Mouse (Mus musculus): ENCODE results near the gene Man2a2.
"Not testable (repeated sequence)": the region's sequence is repeated elsewhere in the genome, so short reads cannot be mapped to it uniquely, and the experiment has no call there.

The Man2a2 gene

GRCm38 (mm10) chr7:80400099-80400498 lies 28.9 kb upstream of the Man2a2 start:
- DNase-seq (ENCODE audit: low spot score) = peak; percentile 67

GRCm38 (mm10) chr7:80398654-80399444 lies 27.7 kb upstream of the Man2a2 start:
- no peak for DNase-seq (ENCODE audit: low spot score)

GRCm38 (mm10) chr7:80397986-80398385 lies 26.8 kb upstream of the Man2a2 start:
- no peak for DNase-seq (ENCODE audit: low spot score)

- not testable (repeated sequence) for DNase-seq (ENCODE audit: low spot score)
Observed at GRCm38 (mm10) chr7:80396427-80396826, 25.3 kb upstream of the Man2a2 start.

GRCm38 (mm10) chr7:80394600-80394999 lies 23.4 kb upstream of the Man2a2 start:
- DNase-seq (ENCODE audit: low spot score) = no peak

GRCm38 (mm10) chr7:80392119-80392518 lies 20.9 kb upstream of the Man2a2 start:
- peak; percentile 53 for DNase-seq (ENCODE audit: low spot score)

- peak; percentile 62 for DNase-seq (ENCODE audit: low spot score)
Observed at GRCm38 (mm10) chr7:80387633-80388543, 16.7 kb upstream of the Man2a2 start, which contains the start of gene Fes. TSS of gene Fes (minus strand) at chr7:80387946.

GRCm38 (mm10) chr7:80387033-80387632 lies 16.0 kb upstream of the Man2a2 start:
- DNase-seq (ENCODE audit: low spot score) = no peak

- peak; percentile 94 for DNase-seq (ENCODE audit: low spot score)
Observed at GRCm38 (mm10) chr7:80386235-80386930, 15.2 kb upstream of the Man2a2 start.

GRCm38 (mm10) chr7:80382919-80383318 lies 11.7 kb upstream of the Man2a2 start:
- no peak for DNase-seq (ENCODE audit: low spot score)

- no peak for DNase-seq (ENCODE audit: low spot score)
Observed at GRCm38 (mm10) chr7:80379531-80379930, 8.4 kb upstream of the Man2a2 start.

GRCm38 (mm10) chr7:80377471-80377870 lies 6.3 kb upstream of the Man2a2 start:
- peak; percentile 71 for DNase-seq (ENCODE audit: low spot score)

GRCm38 (mm10) chr7:80376192-80376591 lies 5.0 kb upstream of the Man2a2 start:
- DNase-seq (ENCODE audit: low spot score) = no peak

- peak; percentile 59 for DNase-seq (ENCODE audit: low spot score)
Observed at GRCm38 (mm10) chr7:80375376-80376039, 4.3 kb upstream of the Man2a2 start.

- no peak for DNase-seq (ENCODE audit: low spot score)
Observed at GRCm38 (mm10) chr7:80374733-80375132, 3.6 kb upstream of the Man2a2 start.

- DNase-seq (ENCODE audit: low spot score) = no peak
Observed at GRCm38 (mm10) chr7:80374280-80374679, 3.1 kb upstream of the Man2a2 start.

- DNase-seq (ENCODE audit: low spot score) = no peak
Observed at GRCm38 (mm10) chr7:80373850-80374249, 2.7 kb upstream of the Man2a2 start.

- DNase-seq (ENCODE audit: low spot score) = no peak
Observed at GRCm38 (mm10) chr7:80373352-80373751, 2.2 kb upstream of the Man2a2 start.

- DNase-seq (ENCODE audit: low spot score) = no peak
Observed at GRCm38 (mm10) chr7:80372667-80373066, 1.5 kb upstream of the Man2a2 start.

GRCm38 (mm10) chr7:80372166-80372565 lies 991 bp upstream of the Man2a2 start:
- DNase-seq (ENCODE audit: low spot score) = no peak

GRCm38 (mm10) chr7:80370649-80371040 lies 530 bp downstream of the Man2a2 start:
- DNase-seq (ENCODE audit: low spot score) = peak; percentile 84
